Mouse (Mus musculus): ENCODE measurements at regions not wholly inside any gene's neighbourhood (a gene's known extent, or its start where the extent isn't known, plus 50 kb on each side); places are given as distances from the start of the nearest gene placed in this dataset.

DNA sequence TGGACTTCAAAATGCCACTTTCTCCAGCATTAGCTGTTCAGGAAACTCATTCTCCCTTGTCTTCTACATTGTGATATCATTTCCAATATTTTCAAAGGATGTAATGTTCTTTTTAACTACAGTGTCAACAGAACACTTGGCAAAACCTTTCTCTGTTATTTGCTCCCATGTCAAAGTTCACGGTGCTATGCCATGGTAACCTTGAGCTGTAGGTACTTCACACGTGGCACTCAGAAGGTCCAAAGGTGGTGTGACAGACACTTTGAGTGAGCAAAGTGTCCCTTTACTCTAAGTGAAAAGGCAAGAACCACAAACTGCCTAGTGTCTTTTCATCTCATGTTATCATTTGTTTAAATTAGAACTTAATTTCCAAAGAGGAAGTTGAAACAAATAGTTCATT, 53.3 kb upstream of the Tram2 start:
- DNase-seq (ENCODE audit: low spot score), result no peak

DNA sequence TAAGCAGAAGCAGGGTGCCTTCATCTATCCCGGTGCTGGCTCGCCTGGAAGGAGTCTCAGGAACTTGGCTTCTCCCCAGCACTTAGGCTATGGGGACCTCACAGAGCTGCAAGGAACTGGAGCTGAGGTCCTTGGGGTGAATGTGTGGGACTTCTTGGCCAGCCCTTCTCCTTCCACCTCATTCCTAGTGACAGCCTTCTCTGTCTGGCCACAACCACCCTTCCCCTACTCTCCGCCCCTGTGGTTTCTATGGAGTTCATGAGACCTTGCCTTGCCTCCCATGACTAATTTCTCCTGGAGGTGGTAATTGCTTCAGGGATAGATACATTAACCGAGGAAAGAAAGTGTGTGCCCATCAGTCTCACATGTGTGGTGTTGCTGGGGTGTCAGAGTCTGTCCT, 67.9 kb upstream of the Tram2 start:
- DNase-seq (ENCODE audit: low spot score), result no peak

DNA sequence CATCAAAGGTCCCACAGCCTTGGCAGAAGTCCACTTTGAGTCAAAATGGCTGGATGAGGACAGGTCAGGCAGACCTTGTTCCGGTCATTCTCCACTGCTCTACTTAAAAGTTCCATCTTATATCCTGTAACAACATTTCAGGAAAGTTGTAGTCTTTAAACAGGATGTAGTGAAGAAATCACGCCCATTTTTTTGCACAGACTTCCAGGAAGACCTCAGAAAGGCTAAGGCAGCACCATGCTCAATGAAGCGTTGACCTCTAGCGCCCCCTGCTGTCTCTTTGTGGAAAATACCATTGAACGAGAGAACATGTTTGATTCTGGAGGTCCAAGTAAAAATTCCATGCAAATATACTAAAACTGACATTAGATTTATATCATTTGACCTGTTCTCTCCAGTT, 56.6 kb upstream of the Tmem14a start:
- peak; percentile 36 for DNase-seq (ENCODE audit: low spot score)

DNA sequence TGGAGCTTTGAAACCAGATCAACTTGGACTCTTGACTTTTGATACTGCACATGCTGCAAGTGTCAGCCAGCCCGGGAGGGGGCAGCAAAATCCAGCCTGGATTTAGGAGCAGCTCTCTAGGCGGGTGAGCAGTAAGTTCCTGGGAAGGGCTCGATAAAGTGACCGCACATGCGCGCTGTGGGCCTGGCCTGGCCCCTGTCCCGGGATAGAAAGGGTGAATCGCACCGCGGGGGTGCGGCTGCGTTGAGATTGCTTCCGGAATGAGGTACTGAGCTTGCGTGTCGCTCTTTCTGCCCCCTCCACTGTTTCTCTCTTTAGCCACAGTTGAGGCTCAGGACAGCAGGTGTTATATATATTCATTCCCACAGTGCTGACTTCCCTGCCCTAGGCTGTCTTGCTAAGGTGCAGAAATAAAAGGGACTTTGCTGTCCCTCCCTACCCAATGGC, 52.1 kb upstream of the Tmem14a start:
- peak; percentile 73 for DNase-seq (ENCODE audit: low spot score)

DNA sequence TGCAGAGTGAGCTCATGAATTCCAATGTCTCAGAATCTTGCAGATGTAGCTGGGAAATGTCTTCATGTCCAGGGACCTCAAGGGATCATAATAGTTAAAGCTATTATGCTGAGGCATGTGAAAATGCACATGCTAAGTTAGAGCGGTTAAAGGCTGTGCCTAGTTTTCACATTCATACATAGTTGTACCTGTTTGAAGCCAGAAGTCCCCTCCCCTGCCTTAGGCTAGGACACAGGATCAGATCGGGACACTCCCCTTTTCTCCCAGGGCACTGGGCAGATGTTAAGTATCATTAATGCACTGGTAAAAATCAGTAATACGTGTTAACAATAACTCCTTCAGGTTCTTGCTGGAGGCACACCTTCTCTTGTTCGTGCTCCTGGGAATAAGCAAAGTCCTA, 51.6 kb upstream of the Tmem14a start:
- DNase-seq (ENCODE audit: low spot score), result no peak

All from urinary bladder, adult 2 months (tissue).